Comparison of ENCODE assay signal across 9 mouse cellular contexts in the genomic region with DNA sequence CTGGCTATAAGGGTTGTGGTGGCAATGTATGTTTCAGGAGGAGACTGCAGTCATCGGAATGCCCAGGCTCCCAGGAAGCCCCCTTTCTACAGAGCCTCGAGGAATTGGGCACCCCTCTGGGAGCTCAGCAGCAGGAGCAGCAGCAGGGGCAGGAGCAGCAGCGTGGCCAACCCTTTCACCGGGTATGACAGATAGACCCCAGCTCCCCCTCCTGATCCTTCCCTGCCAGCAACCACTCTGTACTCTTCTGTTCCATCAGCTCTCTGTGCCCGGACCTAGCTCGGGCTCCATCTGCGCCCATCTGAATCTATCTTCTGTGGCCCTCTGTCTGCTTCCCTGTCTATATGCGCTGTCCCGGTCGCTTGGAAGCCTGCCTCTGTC. TPM values are rescaled to one million over a fixed set of nuclear protein-coding genes. Genes with fewer than 3 reads are reported as not detected.
DNase-seq lines count a peak whose midpoint lies in the region; ATAC-seq and TF ChIP-seq lines count a peak whose summit lies in the region.
"Had no signal": no experiment of that assay in that cellular context is flagged by ENCODE, and none has a peak within 500 bp of the region (broad histone marks: within the 10 kb centered on the region; RNA-seq: fewer than 3 reads in every experiment).

No protein-coding gene starts in this region.

- DNase-seq in layer of hippocampus, adult 9-11 months: peak; percentile 35
- DNase-seq in layer of hippocampus, postnatal 10 days (ENCODE audit: low spot score in 2 of 2): no peak
- no peak for DNase-seq in intestine, embryonic 14.5 days (ENCODE audit: low spot score)
- DNase-seq in ovary, postnatal 10 days (ENCODE audit: low spot score): no peak
- DNase-seq in cerebellum, adult 11-12 months: no peak
- no peak for DNase-seq in kidney, postnatal 14 days

- peak overlapping the region; percentile 62 for H3K4me2 ChIP-seq in embryonic facial prominence, embryonic 12.5 days (replicated peaks)
- H3K4me2 ChIP-seq in intestine, embryonic 14.5 days (ENCODE audit: low read length): peak overlapping the region; percentile 55
- H3K4me2 ChIP-seq in myocyte (ENCODE audit: low read depth): peak overlapping the region; percentile 91

- H3K9me3 ChIP-seq in embryonic facial prominence, embryonic 12.5 days: no peaks in the 10 kb centered on the region
- no peaks in the 10 kb centered on the region for H3K9me3 ChIP-seq in intestine, embryonic 14.5 days (ENCODE audit: control insufficient read depth, low read length)

- H3ac ChIP-seq in myocyte (ENCODE audit: control insufficient read depth, insufficient read length): peak overlapping the region; percentile 1

- no peaks in the 10 kb centered on the region for H3K36me3 ChIP-seq in embryonic facial prominence, embryonic 12.5 days
- no peaks in the 10 kb centered on the region for H3K36me3 ChIP-seq in intestine, embryonic 14.5 days (ENCODE audit: control insufficient read depth, insufficient read depth, low read length)
- no peaks in the 10 kb centered on the region for H3K36me3 ChIP-seq in myocyte (ENCODE audit: control insufficient read depth, insufficient read depth)

- WGBS in embryonic facial prominence, embryonic 12.5 days: 18% methylated on average over 10 of the region's 10 CpGs
- 27% methylated on average over 10 of the region's 10 CpGs for WGBS in intestine, embryonic 14.5 days

- H3K9ac ChIP-seq in embryonic facial prominence, embryonic 12.5 days: peak overlapping the region; percentile 7
- no peak overlapping the region for H3K9ac ChIP-seq in intestine, embryonic 14.5 days (ENCODE audit: low read length)

- peak; percentile 1 for TF ChIP-seq POLR2A in myocyte (IDR thresholded peaks at IDR 0.05; ENCODE audit: insufficient read length, low read depth)

- H3K27me3 ChIP-seq in embryonic facial prominence, embryonic 12.5 days: no peaks in the 10 kb centered on the region
- H3K27me3 ChIP-seq in intestine, embryonic 14.5 days (replicated peaks; ENCODE audit: control insufficient read depth, insufficient read depth, low read length): no peaks in the 10 kb centered on the region
- no peaks in the 10 kb centered on the region for H3K27me3 ChIP-seq in myocyte (ENCODE audit: control insufficient read depth, insufficient read depth, insufficient read length)

- H3K4me1 ChIP-seq in embryonic facial prominence, embryonic 12.5 days: peaks cover 4% of the 10 kb centered on the region; the same call in 1 of the 2 replicates
- peaks cover 5% of the 10 kb centered on the region; the same call in 1 of the 2 replicates for H3K4me1 ChIP-seq in intestine, embryonic 14.5 days (replicated peaks; ENCODE audit: control insufficient read depth, insufficient read depth, low read length)

- H3K79me2 ChIP-seq in myocyte (ENCODE audit: control insufficient read depth, insufficient read depth): no peaks in the 10 kb centered on the region

- H3K4me3 ChIP-seq in embryonic facial prominence, embryonic 12.5 days: peak overlapping the region; percentile 26; the same call in 1 of the 2 replicates
- peak overlapping the region; percentile 22 for H3K4me3 ChIP-seq in intestine, embryonic 14.5 days (ENCODE audit: low read depth, low read length)
- peak overlapping the region; percentile 8 for H3K4me3 ChIP-seq in myocyte

- peak; percentile 29; the same call in 1 of the 2 replicates for ATAC-seq in embryonic facial prominence, embryonic 12.5 days (ENCODE audit: insufficient number of reproducible peaks, insufficient read depth, low FRiP score, low TSS enrichment)
- peak; percentile 34; the same call in 1 of the 2 replicates for ATAC-seq in intestine, embryonic 14.5 days (replicated peaks; ENCODE audit: low FRiP score, low TSS enrichment, low read depth)

- no peak overlapping the region for H3K27ac ChIP-seq in embryonic facial prominence, embryonic 12.5 days
- no peak overlapping the region for H3K27ac ChIP-seq in intestine, embryonic 14.5 days (ENCODE audit: low read depth)

TF ChIP-seq in myocyte, 11 proteins besides CTCF, POLR2A, EP300 and RAD21:
- TF ChIP-seq SRF (IDR thresholded peaks at IDR 0.05; ENCODE audit: control insufficient read depth, insufficient read length, low read depth) (no peak), POLR2AphosphoS2 (IDR thresholded peaks at IDR 0.05; ENCODE audit: insufficient read length, low read depth) (no peak), MYOD1 (IDR thresholded peaks at IDR 0.05; ENCODE audit: control insufficient read depth in 1 of 3, insufficient read length in 2 of 3, low read depth in 2 of 3) (no peak), TCF12 (IDR thresholded peaks at IDR 0.05; ENCODE audit: insufficient read depth, poor library complexity, severe bottlenecking) (no peak), REST (IDR thresholded peaks at IDR 0.05; ENCODE audit: insufficient read depth, insufficient read length) (no peak), USF1 (IDR thresholded peaks at IDR 0.05; ENCODE audit: low read depth) (no peak), CEBPB (IDR thresholded peaks at IDR 0.05; ENCODE audit: insufficient read depth, poor library complexity, severe bottlenecking) (no peak), E2F4 (IDR thresholded peaks at IDR 0.05; ENCODE audit: insufficient read depth) (no peak), MAX (IDR thresholded peaks at IDR 0.05; ENCODE audit: low read depth) (no peak), MYOG (IDR thresholded peaks at IDR 0.05; ENCODE audit: control insufficient read depth in 1 of 3, insufficient read depth in 1 of 3, insufficient read length in 2 of 3, low read depth in 2 of 3) (no peak), TCF3 (IDR thresholded peaks at IDR 0.05; ENCODE audit: insufficient read length, low read depth) (no peak)

RNA-seq across cellular contexts. Expression of a gene that starts 2.0 kb away (rescaled TPM):
- 100 to 1,000 TPM; 212 to 255 TPM for total RNA-seq in layer of hippocampus, postnatal 10 days (2021)
- 117 and 123 TPM in 2 replicates for polyA plus RNA-seq in embryonic facial prominence, embryonic 12.5 days (2016; fragmentation: Nextera tagmentation; extraction: Ambion mirVana)
- 87.0 and 98.4 TPM in 2 replicates for polyA plus RNA-seq in intestine, embryonic 14.5 days (2014; fragmentation: Nextera tagmentation; extraction: Ambion mirVana)
- 361 TPM for polyA plus RNA-seq in myocyte (2012; fragmentation: generic; extraction: Trizol)

RNA-seq across cellular contexts. Expression of a gene that starts 32.1 kb away (rescaled TPM):
- total RNA-seq in layer of hippocampus, postnatal 10 days (2021): 100 to 1,000 TPM; 123 to 129 TPM
- polyA plus RNA-seq in embryonic facial prominence, embryonic 12.5 days (2016; fragmentation: Nextera tagmentation; extraction: Ambion mirVana): 184 and 185 TPM in 2 replicates
- polyA plus RNA-seq in intestine, embryonic 14.5 days (2014; fragmentation: Nextera tagmentation; extraction: Ambion mirVana): 290 and 316 TPM in 2 replicates
- polyA plus RNA-seq in myocyte (2012; fragmentation: generic; extraction: Trizol): 294 TPM

RNA-seq across cellular contexts. Expression of a gene that starts 45.2 kb away (rescaled TPM):
- not detected for total RNA-seq in layer of hippocampus, postnatal 10 days (2021)
- polyA plus RNA-seq in embryonic facial prominence, embryonic 12.5 days (2016; fragmentation: Nextera tagmentation; extraction: Ambion mirVana): not detected in 2 replicates
- not detected in 2 replicates for polyA plus RNA-seq in intestine, embryonic 14.5 days (2014; fragmentation: Nextera tagmentation; extraction: Ambion mirVana)
- polyA plus RNA-seq in myocyte (2012; fragmentation: generic; extraction: Trizol): not detected
- polyA plus RNA-seq: brain, embryonic 14.5 days had no signal

RNA-seq across cellular contexts. Expression of a gene that starts 54.2 kb away (rescaled TPM):
- 10 to 100 TPM; 79.9 to 81.8 TPM for total RNA-seq in layer of hippocampus, postnatal 10 days (2021)
- polyA plus RNA-seq in embryonic facial prominence, embryonic 12.5 days (2016; fragmentation: Nextera tagmentation; extraction: Ambion mirVana): 57.5 and 63.7 TPM in 2 replicates
- polyA plus RNA-seq in intestine, embryonic 14.5 days (2014; fragmentation: Nextera tagmentation; extraction: Ambion mirVana): 59.0 and 60.8 TPM in 2 replicates
- 44.9 TPM for polyA plus RNA-seq in myocyte (2012; fragmentation: generic; extraction: Trizol)

RNA-seq across cellular contexts. Expression of a gene that starts 54.9 kb away (rescaled TPM):
- total RNA-seq in layer of hippocampus, postnatal 10 days (2021): 100 to 1,000 TPM; 117 to 126 TPM
- 144 and 146 TPM in 2 replicates for polyA plus RNA-seq in embryonic facial prominence, embryonic 12.5 days (2016; fragmentation: Nextera tagmentation; extraction: Ambion mirVana)
- polyA plus RNA-seq in intestine, embryonic 14.5 days (2014; fragmentation: Nextera tagmentation; extraction: Ambion mirVana): 98.9 and 102 TPM in 2 replicates
- 165 TPM for polyA plus RNA-seq in myocyte (2012; fragmentation: generic; extraction: Trizol)
